Mouse (Mus musculus): ENCODE measurements around the gene Robo1. TPM values are rescaled to one million over a fixed set of nuclear protein-coding genes. Genes with fewer than 3 reads are reported as not detected.

Gene Robo1
- polyA plus RNA-seq, 1 experiment = 74.4 TPM

DNA sequence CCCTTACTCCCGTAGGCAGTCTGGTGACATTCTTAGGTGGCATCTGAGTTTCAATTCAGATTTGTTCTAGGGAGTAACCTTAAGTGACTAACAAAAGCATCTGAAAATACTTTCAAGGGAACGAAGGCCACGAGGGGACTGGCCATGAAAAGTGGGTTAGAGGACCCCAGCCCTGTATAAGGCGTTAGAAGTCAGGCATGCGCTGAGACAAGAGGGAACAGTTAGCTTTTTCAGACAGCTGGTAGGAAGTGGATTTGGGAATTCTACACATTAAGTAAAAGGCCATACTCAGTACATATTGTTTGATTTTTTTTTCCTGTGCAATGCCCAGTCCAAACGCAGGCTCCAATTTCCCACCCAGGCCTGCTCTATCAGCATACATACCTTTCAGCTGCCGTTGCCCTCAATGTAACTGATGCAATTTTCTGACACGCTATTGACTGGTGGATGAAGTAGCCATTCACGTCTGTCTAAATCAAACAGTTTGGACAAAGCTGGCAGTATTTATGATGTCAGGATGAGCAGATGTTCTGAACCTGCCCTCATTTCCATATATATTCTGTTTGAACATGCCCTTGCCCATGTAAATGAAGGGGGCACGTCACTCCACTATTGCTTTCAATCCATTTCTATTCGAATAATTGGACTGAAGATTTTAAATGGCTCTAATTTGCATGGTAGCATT, 651.1 kb downstream of the Robo1 start:
- TF ChIP-seq POLR2A (IDR thresholded peaks at IDR 0.05; ENCODE audit: insufficient read depth, low read depth, low read length) (no peak), CTCF (IDR thresholded peaks at IDR 0.05; ENCODE audit: insufficient read depth, low read depth, low read length) (no peak)
- WGBS = 85% methylated on average over 11 of the region's 11 CpGs
- Histone ChIP-seq H3K4me3 (ENCODE audit: insufficient read depth, low read depth, low read length) (no peak overlapping the region), H3K4me1 (ENCODE audit: control insufficient read depth, insufficient read depth, low read length) (no peaks in the 10 kb centered on the region), H3K27ac (ENCODE audit: insufficient read depth, low read depth, low read length) (no peak overlapping the region)

DNA sequence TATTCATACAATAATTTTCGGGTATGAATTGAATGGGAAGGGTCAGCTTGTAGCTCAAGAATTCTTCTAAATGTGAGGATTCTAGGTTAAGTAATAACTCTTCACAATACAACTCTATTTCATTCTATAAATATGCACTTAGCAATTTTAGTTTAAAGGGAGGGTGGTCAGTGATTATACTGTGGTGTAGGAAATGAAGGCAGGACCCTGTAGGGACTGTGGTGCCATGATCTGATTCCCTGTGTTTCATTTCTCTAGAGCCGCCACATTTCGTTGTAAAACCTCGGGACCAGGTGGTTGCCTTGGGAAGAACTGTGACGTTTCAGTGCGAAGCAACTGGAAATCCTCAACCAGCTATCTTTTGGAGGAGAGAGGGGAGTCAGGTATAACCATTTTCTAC, 651.7 kb downstream of the Robo1 start:
- Histone ChIP-seq H3K4me3 (ENCODE audit: insufficient read depth, low read depth, low read length) (no peak overlapping the region), H3K27ac (ENCODE audit: insufficient read depth, low read depth, low read length) (no peak overlapping the region), H3K4me1 (ENCODE audit: control insufficient read depth, insufficient read depth, low read length) (no peaks in the 10 kb centered on the region)
- WGBS = 95% methylated on average over 6 of the region's 6 CpGs
- TF ChIP-seq CTCF (IDR thresholded peaks at IDR 0.05; ENCODE audit: insufficient read depth, low read depth, low read length) (no peak), POLR2A (IDR thresholded peaks at IDR 0.05; ENCODE audit: insufficient read depth, low read depth, low read length) (no peak)

DNA sequence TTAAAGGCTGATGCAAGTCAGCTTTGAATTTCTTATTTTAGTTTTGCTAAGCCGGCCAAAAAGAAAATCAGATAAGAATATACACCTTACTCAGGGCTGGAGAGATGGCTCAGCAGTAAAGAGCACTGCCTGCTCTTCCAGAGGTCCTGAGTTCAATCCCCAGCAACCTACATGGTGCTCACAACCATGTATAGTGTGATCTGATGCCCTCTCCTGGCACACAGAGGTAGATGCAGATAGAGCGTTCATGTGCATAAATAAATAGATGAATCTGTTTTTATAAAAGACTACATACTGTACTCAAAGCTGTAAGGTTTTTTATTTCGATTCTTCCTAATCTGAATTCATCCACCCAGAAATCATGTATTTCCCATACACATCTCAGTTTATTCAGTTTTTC, 655.7 kb downstream of the Robo1 start:
- 96% methylated on average over 3 of the region's 3 CpGs for WGBS
- no peaks in the 10 kb centered on the region for H3K4me1 ChIP-seq (ENCODE audit: control insufficient read depth, insufficient read depth, low read length)
- H3K4me3 ChIP-seq (ENCODE audit: insufficient read depth, low read depth, low read length) = no peak overlapping the region
- no peak for TF ChIP-seq CTCF (IDR thresholded peaks at IDR 0.05; ENCODE audit: insufficient read depth, low read depth, low read length)
- TF ChIP-seq POLR2A (IDR thresholded peaks at IDR 0.05; ENCODE audit: insufficient read depth, low read depth, low read length) = no peak
- H3K27ac ChIP-seq (ENCODE audit: insufficient read depth, low read depth, low read length) = no peak overlapping the region

DNA sequence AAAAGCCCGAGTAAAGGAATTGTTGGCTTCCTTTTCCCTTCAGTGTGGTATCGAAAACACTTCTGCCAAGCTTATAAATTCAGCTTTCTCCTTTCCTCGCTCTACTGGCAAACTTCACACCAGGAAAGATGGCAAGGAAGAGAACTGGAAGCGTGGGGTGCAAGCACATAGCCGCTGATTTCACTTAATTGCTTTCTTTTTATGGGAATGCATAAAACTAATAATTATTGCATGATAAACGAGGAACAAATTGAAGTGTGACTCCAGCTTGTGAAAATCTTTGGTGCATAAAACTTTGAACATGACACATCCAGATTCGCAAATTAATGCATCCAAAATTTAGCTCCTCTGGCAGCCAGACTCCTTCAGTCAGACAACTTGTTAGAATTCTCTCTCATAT, 659.4 kb downstream of the Robo1 start:
- no peak overlapping the region for H3K27ac ChIP-seq (ENCODE audit: insufficient read depth, low read depth, low read length)
- TF ChIP-seq CTCF (IDR thresholded peaks at IDR 0.05; ENCODE audit: insufficient read depth, low read depth, low read length) = no peak
- TF ChIP-seq POLR2A (IDR thresholded peaks at IDR 0.05; ENCODE audit: insufficient read depth, low read depth, low read length) = no peak
- 40% methylated on average over 7 of the region's 7 CpGs for WGBS

DNA sequence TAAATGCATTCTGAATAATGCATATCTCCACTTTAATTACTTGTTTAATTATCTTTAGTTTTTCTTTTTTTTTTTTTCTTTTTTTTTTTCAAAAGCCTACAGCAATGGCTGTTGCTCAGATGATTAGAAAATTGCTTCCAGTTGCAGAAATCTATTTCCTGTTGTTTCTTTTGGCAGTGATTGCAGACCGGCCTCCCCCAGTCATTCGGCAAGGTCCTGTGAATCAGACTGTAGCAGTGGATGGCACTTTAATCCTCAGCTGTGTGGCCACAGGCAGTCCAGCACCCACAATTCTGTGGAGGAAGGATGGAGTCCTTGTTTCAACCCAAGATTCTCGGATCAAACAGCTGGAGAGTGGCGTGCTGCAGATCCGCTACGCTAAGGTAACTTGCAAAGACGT, 661.9 kb downstream of the Robo1 start:
- no peak overlapping the region for H3K27ac ChIP-seq (ENCODE audit: insufficient read depth, low read depth, low read length)
- WGBS = 76% methylated on average over 7 of the region's 7 CpGs
- no peak overlapping the region for H3K4me3 ChIP-seq (ENCODE audit: insufficient read depth, low read depth, low read length)
- peaks cover 4% of the 10 kb centered on the region; the same call in 1 of the 2 replicates for H3K4me1 ChIP-seq (ENCODE audit: control insufficient read depth, insufficient read depth, low read length)
- no peak for TF ChIP-seq POLR2A (IDR thresholded peaks at IDR 0.05; ENCODE audit: insufficient read depth, low read depth, low read length)

More for the DNA sequence above, 659.4 kb downstream of the Robo1 start:
- Histone ChIP-seq H3K4me1 (ENCODE audit: control insufficient read depth, insufficient read depth, low read length) (peaks cover 4% of the 10 kb centered on the region; the same call in 1 of the 2 replicates), H3K4me3 (ENCODE audit: insufficient read depth, low read depth, low read length) (no peak overlapping the region)

DNA sequence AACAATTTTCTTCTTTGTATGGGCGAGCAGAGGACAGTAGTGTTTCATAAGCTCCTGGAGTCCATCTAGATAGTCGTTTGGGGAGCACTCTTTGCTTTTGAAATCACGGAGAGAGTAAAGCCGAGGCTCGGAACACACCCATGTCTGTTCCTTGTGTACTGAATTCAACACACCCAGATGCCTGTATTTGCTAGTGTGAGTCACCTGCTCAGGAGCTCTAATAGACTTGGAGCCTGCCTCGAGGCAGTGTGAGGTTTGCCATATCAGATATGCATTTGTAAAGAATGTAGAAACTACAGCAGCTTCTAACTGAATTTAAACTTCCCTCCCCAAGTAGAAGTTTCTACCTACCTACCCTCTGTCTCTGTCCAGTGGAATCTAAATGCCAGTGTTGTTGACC, 665.6 kb downstream of the Robo1 start:
- TF ChIP-seq CTCF (IDR thresholded peaks at IDR 0.05; ENCODE audit: insufficient read depth, low read depth, low read length) (no peak), POLR2A (IDR thresholded peaks at IDR 0.05; ENCODE audit: insufficient read depth, low read depth, low read length) (no peak)
- H3K4me3 ChIP-seq (ENCODE audit: insufficient read depth, low read depth, low read length) = no peak overlapping the region
- WGBS = 81% methylated on average over 6 of the region's 6 CpGs
- no peak overlapping the region for H3K27ac ChIP-seq (ENCODE audit: insufficient read depth, low read depth, low read length)
- H3K4me1 ChIP-seq (ENCODE audit: control insufficient read depth, insufficient read depth, low read length) = peaks cover 4% of the 10 kb centered on the region; the same call in 1 of the 2 replicates

DNA sequence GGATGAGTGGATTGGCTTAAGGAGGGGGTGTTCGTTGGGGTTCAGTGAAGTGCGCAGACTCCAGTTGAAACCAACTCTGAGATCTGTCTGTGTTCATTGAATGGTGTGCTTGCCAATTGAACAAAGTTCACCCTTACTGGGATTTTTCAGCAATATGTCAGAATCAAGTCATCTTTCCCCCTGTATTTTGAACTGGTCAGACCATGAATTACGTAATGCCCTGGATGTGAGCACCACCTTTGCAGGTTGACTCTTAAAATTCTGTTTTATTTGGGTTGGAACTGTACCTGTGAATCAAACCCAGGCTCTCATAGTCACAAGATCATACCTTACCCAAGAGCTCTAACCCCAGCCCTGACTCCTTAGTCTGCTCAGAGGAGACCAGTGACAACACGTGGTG, 666.6 kb downstream of the Robo1 start:
- Histone ChIP-seq H3K27ac (ENCODE audit: insufficient read depth, low read depth, low read length) (no peak overlapping the region), H3K4me3 (ENCODE audit: insufficient read depth, low read depth, low read length) (no peak overlapping the region), H3K4me1 (ENCODE audit: control insufficient read depth, insufficient read depth, low read length) (0 out of 2 replicates have a peak, but pooled peaks cover 2% of the 10 kb centered on the region)
- no peak for TF ChIP-seq POLR2A (IDR thresholded peaks at IDR 0.05; ENCODE audit: insufficient read depth, low read depth, low read length)
- no peak for TF ChIP-seq CTCF (IDR thresholded peaks at IDR 0.05; ENCODE audit: insufficient read depth, low read depth, low read length)
- WGBS = 100% methylated on average over 4 of the region's 4 CpGs

DNA sequence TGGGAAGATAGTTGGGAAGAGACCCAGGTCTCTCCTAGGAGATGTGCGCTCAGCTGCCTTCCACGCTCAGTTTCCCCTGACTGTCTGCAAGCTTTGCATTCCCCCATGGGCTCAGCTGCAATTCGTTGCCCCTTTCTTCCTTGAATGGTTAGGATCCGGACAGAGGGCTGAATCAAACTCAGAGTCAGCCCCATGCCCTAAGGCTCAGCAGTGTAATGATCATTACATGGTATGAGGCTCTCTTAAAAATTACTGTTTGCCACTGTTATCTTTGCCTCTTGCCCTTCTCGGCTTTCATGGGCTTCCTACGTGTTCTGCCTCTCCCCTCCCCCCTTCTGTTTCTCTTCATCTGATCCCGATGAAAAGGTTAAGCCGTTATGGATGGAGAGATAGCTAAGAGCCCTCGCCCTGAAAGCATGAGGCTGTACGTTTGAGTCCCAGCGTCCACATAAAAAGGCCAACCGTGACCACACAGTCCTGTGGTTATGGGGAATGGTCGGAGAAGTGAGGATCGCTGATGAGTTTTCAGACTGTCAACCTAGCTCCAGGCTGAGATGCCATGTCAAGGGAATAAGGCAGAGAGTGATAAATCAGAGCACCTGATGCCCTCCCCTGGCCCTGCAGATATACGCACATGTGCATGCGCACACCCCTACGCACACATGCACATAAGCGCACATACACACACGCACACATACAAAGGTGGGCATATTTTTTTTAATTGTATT, 668.9 kb downstream of the Robo1 start:
- Histone ChIP-seq H3K4me3 (ENCODE audit: insufficient read depth, low read depth, low read length) (no peak overlapping the region), H3K27ac (ENCODE audit: insufficient read depth, low read depth, low read length) (no peak overlapping the region), H3K4me1 (ENCODE audit: control insufficient read depth, insufficient read depth, low read length) (0 out of 2 replicates have a peak, but pooled peaks cover 2% of the 10 kb centered on the region)
- TF ChIP-seq CTCF (IDR thresholded peaks at IDR 0.05; ENCODE audit: insufficient read depth, low read depth, low read length) (no peak), POLR2A (IDR thresholded peaks at IDR 0.05; ENCODE audit: insufficient read depth, low read depth, low read length) (no peak)
- 88% methylated on average over 19 of the region's 19 CpGs for WGBS
